Mouse (Mus musculus): Measurements from ENCODE around the gene Rtp2. TPM values are rescaled to one million over a fixed set of nuclear protein-coding genes. Genes with fewer than 3 reads are reported as not detected.
"Not testable (repeated sequence)": the region's sequence is repeated elsewhere in the genome, so short reads cannot be mapped to it uniquely, and the experiment has no call there.

The Rtp2 gene
- polyA plus RNA-seq, 1 experiment from 2014 or later, result 0.11 TPM

GRCm38 (mm10) chr16:23922906-23923305 lies 9.3 kb downstream of the Rtp2 start:
- no peak overlapping the region for H3K4me2 ChIP-seq (ENCODE audit: low read length)
- H3K4me3 ChIP-seq (replicated peaks; ENCODE audit: low read length), result no peak overlapping the region
- WGBS, result 86% methylated on average over 1 of the region's 1 CpGs
- no peak overlapping the region for H3K27ac ChIP-seq (ENCODE audit: low read length)
- H3K9me3 ChIP-seq (ENCODE audit: control insufficient read depth, low read length), result no peaks in the 10 kb centered on the region
- no peaks in the 10 kb centered on the region for H3K27me3 ChIP-seq (replicated peaks; ENCODE audit: control insufficient read depth, insufficient read depth, low read length)
- no peaks in the 10 kb centered on the region for H3K4me1 ChIP-seq (replicated peaks; ENCODE audit: control insufficient read depth, insufficient read depth, low read length)
- no peak for ATAC-seq
- H3K9ac ChIP-seq (replicated peaks; ENCODE audit: low read depth, low read length), result no peak overlapping the region
- no peaks in the 10 kb centered on the region for H3K36me3 ChIP-seq (ENCODE audit: control insufficient read depth, insufficient read depth)

- WGBS, result 66% methylated on average over 5 of the region's 5 CpGs
- ATAC-seq, result no peak
- Histone ChIP-seq H3K27ac (ENCODE audit: low read length) (no peak overlapping the region), H3K9ac (replicated peaks; ENCODE audit: low read depth, low read length) (no peak overlapping the region), H3K4me3 (replicated peaks; ENCODE audit: low read length) (no peak overlapping the region), H3K36me3 (ENCODE audit: control insufficient read depth, insufficient read depth) (no peaks in the 10 kb centered on the region), H3K4me1 (replicated peaks; ENCODE audit: control insufficient read depth, insufficient read depth, low read length) (no peaks in the 10 kb centered on the region), H3K9me3 (ENCODE audit: control insufficient read depth, low read length) (no peaks in the 10 kb centered on the region), H3K4me2 (ENCODE audit: low read length) (no peak overlapping the region), H3K27me3 (replicated peaks; ENCODE audit: control insufficient read depth, insufficient read depth, low read length) (no peaks in the 10 kb centered on the region)
Observed at GRCm38 (mm10) chr16:23921697-23922096, 10.5 kb downstream of the Rtp2 start.

- Histone ChIP-seq H3K27ac (ENCODE audit: low read length) (no peak overlapping the region), H3K4me3 (replicated peaks; ENCODE audit: low read length) (no peak overlapping the region), H3K36me3 (ENCODE audit: control insufficient read depth, insufficient read depth) (no peaks in the 10 kb centered on the region), H3K4me2 (ENCODE audit: low read length) (no peak overlapping the region), H3K27me3 (replicated peaks; ENCODE audit: control insufficient read depth, insufficient read depth, low read length) (no peaks in the 10 kb centered on the region), H3K9ac (replicated peaks; ENCODE audit: low read depth, low read length) (no peak overlapping the region), H3K4me1 (replicated peaks; ENCODE audit: control insufficient read depth, insufficient read depth, low read length) (no peaks in the 10 kb centered on the region), H3K9me3 (ENCODE audit: control insufficient read depth, low read length) (no peaks in the 10 kb centered on the region)
- ATAC-seq, result no peak
- WGBS, result 85% methylated on average over 2 of the region's 2 CpGs
Observed at GRCm38 (mm10) chr16:23919418-23919817, 12.8 kb downstream of the Rtp2 start.

GRCm38 (mm10) chr16:23913401-23913800 lies 18.8 kb downstream of the Rtp2 start:
- Histone ChIP-seq H3K9ac (replicated peaks; ENCODE audit: low read depth, low read length) (no peak overlapping the region), H3K4me2 (ENCODE audit: low read length) (no peak overlapping the region), H3K4me3 (replicated peaks; ENCODE audit: low read length) (no peak overlapping the region), H3K9me3 (ENCODE audit: control insufficient read depth, low read length) (0 out of 2 replicates have a peak, but pooled peaks cover 3% of the 10 kb centered on the region), H3K27me3 (replicated peaks; ENCODE audit: control insufficient read depth, insufficient read depth, low read length) (no peaks in the 10 kb centered on the region), H3K27ac (ENCODE audit: low read length) (no peak overlapping the region), H3K36me3 (ENCODE audit: control insufficient read depth, insufficient read depth) (no peaks in the 10 kb centered on the region), H3K4me1 (replicated peaks; ENCODE audit: control insufficient read depth, insufficient read depth, low read length) (no peaks in the 10 kb centered on the region)
- no peak for ATAC-seq
- 49% methylated on average over 3 of the region's 3 CpGs for WGBS

GRCm38 (mm10) chr16:23912741-23913140 lies 19.5 kb downstream of the Rtp2 start:
- Histone ChIP-seq H3K27ac (ENCODE audit: low read length) (no peak overlapping the region), H3K9ac (replicated peaks; ENCODE audit: low read depth, low read length) (no peak overlapping the region), H3K4me1 (replicated peaks; ENCODE audit: control insufficient read depth, insufficient read depth, low read length) (no peaks in the 10 kb centered on the region), H3K36me3 (ENCODE audit: control insufficient read depth, insufficient read depth) (no peaks in the 10 kb centered on the region), H3K9me3 (ENCODE audit: control insufficient read depth, low read length) (0 out of 2 replicates have a peak, but pooled peaks cover 3% of the 10 kb centered on the region), H3K27me3 (replicated peaks; ENCODE audit: control insufficient read depth, insufficient read depth, low read length) (no peaks in the 10 kb centered on the region), H3K4me3 (replicated peaks; ENCODE audit: low read length) (no peak overlapping the region), H3K4me2 (ENCODE audit: low read length) (no peak overlapping the region)
- WGBS, result 73% methylated on average over 13 of the region's 13 CpGs
- ATAC-seq, result no peak

GRCm38 (mm10) chr16:23909015-23909354 lies 23.2 kb downstream of the Rtp2 start:
- not testable (repeated sequence) for H3K4me3 ChIP-seq (replicated peaks; ENCODE audit: low read length); H3K4me2 ChIP-seq (ENCODE audit: low read length); H3K9me3 ChIP-seq (ENCODE audit: control insufficient read depth, low read length); H3K27ac ChIP-seq (ENCODE audit: low read length); H3K36me3 ChIP-seq (ENCODE audit: control insufficient read depth, insufficient read depth); H3K27me3 ChIP-seq (replicated peaks; ENCODE audit: control insufficient read depth, insufficient read depth, low read length); H3K9ac ChIP-seq (replicated peaks; ENCODE audit: low read depth, low read length); ATAC-seq; H3K4me1 ChIP-seq (replicated peaks; ENCODE audit: control insufficient read depth, insufficient read depth, low read length)
- WGBS, result 84% methylated on average over 3 of the region's 3 CpGs

- H3K4me3 ChIP-seq (replicated peaks; ENCODE audit: low read length); H3K27me3 ChIP-seq (replicated peaks; ENCODE audit: control insufficient read depth, insufficient read depth, low read length); ATAC-seq; H3K27ac ChIP-seq (ENCODE audit: low read length); H3K36me3 ChIP-seq (ENCODE audit: control insufficient read depth, insufficient read depth); H3K4me2 ChIP-seq (ENCODE audit: low read length); H3K4me1 ChIP-seq (replicated peaks; ENCODE audit: control insufficient read depth, insufficient read depth, low read length); H3K9me3 ChIP-seq (ENCODE audit: control insufficient read depth, low read length); H3K9ac ChIP-seq (replicated peaks; ENCODE audit: low read depth, low read length): not testable (repeated sequence)
- WGBS, result 76% methylated on average over 9 of the region's 9 CpGs
Observed at GRCm38 (mm10) chr16:23908076-23909014, 23.8 kb downstream of the Rtp2 start.

- H3K9me3 ChIP-seq (ENCODE audit: control insufficient read depth, low read length); H3K4me3 ChIP-seq (replicated peaks; ENCODE audit: low read length); ATAC-seq; H3K4me2 ChIP-seq (ENCODE audit: low read length); H3K9ac ChIP-seq (replicated peaks; ENCODE audit: low read depth, low read length); H3K4me1 ChIP-seq (replicated peaks; ENCODE audit: control insufficient read depth, insufficient read depth, low read length); H3K27ac ChIP-seq (ENCODE audit: low read length); H3K27me3 ChIP-seq (replicated peaks; ENCODE audit: control insufficient read depth, insufficient read depth, low read length); H3K36me3 ChIP-seq (ENCODE audit: control insufficient read depth, insufficient read depth): not testable (repeated sequence)
- WGBS, result 89% methylated on average over 3 of the region's 3 CpGs
Observed at GRCm38 (mm10) chr16:23906586-23906985, 25.6 kb downstream of the Rtp2 start.

GRCm38 (mm10) chr16:23901411-23901810 lies 30.8 kb downstream of the Rtp2 start:
- H3K4me2 ChIP-seq (ENCODE audit: low read length), result no peak overlapping the region
- no peak overlapping the region for H3K9ac ChIP-seq (replicated peaks; ENCODE audit: low read depth, low read length)
- H3K4me1 ChIP-seq (replicated peaks; ENCODE audit: control insufficient read depth, insufficient read depth, low read length), result peaks cover 14% of the 10 kb centered on the region
- H3K36me3 ChIP-seq (ENCODE audit: control insufficient read depth, insufficient read depth), result no peaks in the 10 kb centered on the region
- no peaks in the 10 kb centered on the region for H3K9me3 ChIP-seq (ENCODE audit: control insufficient read depth, low read length)
- H3K27me3 ChIP-seq (replicated peaks; ENCODE audit: control insufficient read depth, insufficient read depth, low read length), result no peaks in the 10 kb centered on the region
- no peak for ATAC-seq
- WGBS, result 85% methylated on average over 7 of the region's 7 CpGs
- no peak overlapping the region for H3K27ac ChIP-seq (ENCODE audit: low read length)
- no peak overlapping the region for H3K4me3 ChIP-seq (replicated peaks; ENCODE audit: low read length)
